Mouse (Mus musculus) myocyte (in vitro differentiated cells): ENCODE results near the gene Mrtfb. TPM values are rescaled to one million over a fixed set of nuclear protein-coding genes. Genes with fewer than 3 reads are reported as not detected.

Experiments used
- H3K27me3 ChIP-seq: one replicate; pipeline ENCODE4 v1.6.1; 2011; ENCODE audit not compliant: control insufficient read depth, insufficient read depth, insufficient read length
- H3K36me3 ChIP-seq: one replicate; pipeline ENCODE4 v1.6.1; 2011; ENCODE audit not compliant: control insufficient read depth, insufficient read depth
- H3K4me2 ChIP-seq: one replicate; pipeline ENCODE4 v1.6.1; 2011; ENCODE audit warnings: low read depth, control low read depth
- H3K4me3 ChIP-seq: one replicate; pipeline ENCODE4 v1.5.1; 2011; ENCODE audit warnings: mild to moderate bottlenecking, control low read depth, moderate library complexity
- H3K79me2 ChIP-seq: one replicate; pipeline ENCODE4 v1.6.1; 2011; ENCODE audit not compliant: control insufficient read depth, insufficient read depth
- H3ac ChIP-seq: one replicate; pipeline ENCODE4 v1.6.1; 2011; ENCODE audit not compliant: control insufficient read depth, insufficient read length
- CEBPB ChIP-seq: IDR thresholded peaks from 2 replicates; pipeline ENCODE4 v1.6.1; 2011; ENCODE audit warnings: mild to moderate bottlenecking, moderate library complexity; ENCODE audit not compliant: poor library complexity, insufficient read depth, severe bottlenecking
- E2F4 ChIP-seq: IDR thresholded peaks from one replicate; pipeline ENCODE4 v1.6.1; 2011; ENCODE audit warnings: mild to moderate bottlenecking, control low read depth, moderate library complexity; ENCODE audit not compliant: insufficient read depth
- MAX ChIP-seq: IDR thresholded peaks from one replicate; pipeline ENCODE4 v1.6.1; 2011; ENCODE audit warnings: low read depth, mild to moderate bottlenecking, control low read depth
- MYOD1 ChIP-seq, 3 experiments: IDR thresholded peaks; one replicate each; pipeline ENCODE4 v1.6.1; 2011; ENCODE audit warnings: control low read depth in 2 of 3, low read depth in 2 of 3, mild to moderate bottlenecking in 2 of 3, moderate library complexity in 1 of 3; ENCODE audit not compliant: insufficient read length in 2 of 3, control insufficient read depth in 1 of 3
- MYOG ChIP-seq, 3 experiments: IDR thresholded peaks; one replicate each; pipeline ENCODE4 v1.6.1; 2011; ENCODE audit warnings: control low read depth in 2 of 3, low read depth in 2 of 3, mild to moderate bottlenecking in 2 of 3; ENCODE audit not compliant: insufficient read length in 2 of 3, control insufficient read depth in 1 of 3, insufficient read depth in 1 of 3
- POLR2A ChIP-seq: IDR thresholded peaks from one replicate; pipeline ENCODE4 v1.6.1; 2011; ENCODE audit warnings: low read depth, mild to moderate bottlenecking, control low read depth, moderate library complexity; ENCODE audit not compliant: insufficient read length
- POLR2AphosphoS2 ChIP-seq: IDR thresholded peaks from one replicate; pipeline ENCODE4 v1.6.1; 2011; ENCODE audit warnings: low read depth, control low read depth; ENCODE audit not compliant: insufficient read length
- REST ChIP-seq: IDR thresholded peaks from one replicate; pipeline ENCODE4 v1.6.1; 2011; ENCODE audit warnings: mild to moderate bottlenecking, control low read depth, moderate library complexity; ENCODE audit not compliant: insufficient read depth, insufficient read length
- SRF ChIP-seq: IDR thresholded peaks from one replicate; pipeline ENCODE4 v1.6.1; 2011; ENCODE audit warnings: low read depth; ENCODE audit not compliant: control insufficient read depth, insufficient read length
- TCF12 ChIP-seq: IDR thresholded peaks from one replicate; pipeline ENCODE4 v1.6.1; 2011; ENCODE audit warnings: mild to moderate bottlenecking, control low read depth; ENCODE audit not compliant: poor library complexity, insufficient read depth, severe bottlenecking
- TCF3 ChIP-seq: IDR thresholded peaks from one replicate; pipeline ENCODE4 v1.6.1; 2011; ENCODE audit warnings: low read depth, control low read depth; ENCODE audit not compliant: insufficient read length
- USF1 ChIP-seq: IDR thresholded peaks from one replicate; pipeline ENCODE4 v1.6.1; 2011; ENCODE audit warnings: low read depth, mild to moderate bottlenecking, control low read depth, moderate library complexity
- polyA plus RNA-seq: library from polyadenylated mRNA; unstranded; fragments of >200 nt; fragmentation: generic; extraction: Trizol; gene quantifications from one replicate; pipeline ENCODE4 v1.2.1, GENCODE M21; 2012; ENCODE audit warnings: missing spikeins

The Mrtfb gene
- polyA plus RNA-seq, 1 experiment, result 5.2 TPM

DNA sequence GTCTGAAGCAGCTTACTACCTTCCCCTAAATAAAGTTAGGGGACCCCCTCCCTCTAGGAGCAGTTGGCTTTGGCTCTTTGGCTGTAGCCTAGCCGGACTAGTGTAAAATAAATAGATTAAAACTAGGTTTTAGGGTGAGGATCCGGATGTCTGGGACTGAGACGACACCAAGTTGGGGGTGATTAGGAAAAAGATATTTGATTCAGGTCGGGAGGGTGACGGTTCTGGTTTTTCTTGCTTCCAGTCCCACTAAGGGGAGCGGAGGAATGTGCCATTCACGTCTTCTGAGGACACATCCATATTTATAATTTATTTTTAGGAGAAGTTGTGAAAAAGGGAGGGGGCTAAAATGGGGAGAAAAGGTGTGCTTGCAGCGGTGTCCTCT, 192.4 kb downstream of the Mrtfb start:
- no peaks in the 10 kb centered on the region for H3K27me3 ChIP-seq
- peak overlapping the region; percentile 15 for H3K4me2 ChIP-seq
- TF ChIP-seq TCF3, result no peak
- no peak for TF ChIP-seq POLR2A
- no peak for TF ChIP-seq TCF12
- TF ChIP-seq CEBPB, result no peak
- TF ChIP-seq REST, result no peak
- TF ChIP-seq MAX, result no peak
- TF ChIP-seq MYOG (IDR thresholded peaks at IDR 0.05; ENCODE audit: control insufficient read depth in 1 of 3, insufficient read depth in 1 of 3, insufficient read length in 2 of 3, low read depth in 2 of 3), result no peak
- TF ChIP-seq POLR2AphosphoS2, result no peak
- TF ChIP-seq MYOD1 (IDR thresholded peaks at IDR 0.05; ENCODE audit: control insufficient read depth in 1 of 3, insufficient read length in 2 of 3, low read depth in 2 of 3), result no peak
- TF ChIP-seq USF1, result no peak
- no peak for TF ChIP-seq E2F4
- TF ChIP-seq SRF, result no peak
- H3K36me3 ChIP-seq, result no peaks in the 10 kb centered on the region
- no peaks in the 10 kb centered on the region for H3K79me2 ChIP-seq
- no peak overlapping the region for H3ac ChIP-seq
- peak overlapping the region; percentile 38 for H3K4me3 ChIP-seq

DNA sequence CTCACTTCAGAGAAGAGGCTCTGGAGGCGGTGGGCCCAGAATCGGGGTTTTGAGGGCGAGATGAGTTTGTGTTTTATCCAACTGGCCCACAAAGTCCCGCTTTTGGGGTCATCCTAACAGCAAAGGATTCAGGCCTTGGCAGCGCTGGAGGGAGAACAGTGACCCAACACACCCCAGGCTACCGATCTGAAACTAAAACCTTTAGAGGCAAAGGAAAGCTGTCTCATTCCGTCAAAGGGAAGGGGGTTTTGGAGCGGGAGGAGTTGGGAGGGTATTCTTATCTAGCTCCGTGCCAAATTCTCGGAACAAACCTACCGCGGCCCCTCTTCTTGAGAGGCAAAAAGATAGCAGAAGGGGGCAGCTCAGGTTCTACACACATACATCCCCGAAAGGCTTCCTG, 193.2 kb downstream of the Mrtfb start:
- Histone ChIP-seq H3K4me3 (no peak overlapping the region), H3K27me3 (no peaks in the 10 kb centered on the region), H3ac (no peak overlapping the region), H3K36me3 (no peaks in the 10 kb centered on the region), H3K79me2 (no peaks in the 10 kb centered on the region), H3K4me2 (no peak overlapping the region)
- TF ChIP-seq CEBPB (no peak), REST (no peak), E2F4 (no peak), SRF (no peak), MYOG (IDR thresholded peaks at IDR 0.05; ENCODE audit: control insufficient read depth in 1 of 3, insufficient read depth in 1 of 3, insufficient read length in 2 of 3, low read depth in 2 of 3) (no peak), POLR2AphosphoS2 (no peak), TCF12 (no peak)

DNA sequence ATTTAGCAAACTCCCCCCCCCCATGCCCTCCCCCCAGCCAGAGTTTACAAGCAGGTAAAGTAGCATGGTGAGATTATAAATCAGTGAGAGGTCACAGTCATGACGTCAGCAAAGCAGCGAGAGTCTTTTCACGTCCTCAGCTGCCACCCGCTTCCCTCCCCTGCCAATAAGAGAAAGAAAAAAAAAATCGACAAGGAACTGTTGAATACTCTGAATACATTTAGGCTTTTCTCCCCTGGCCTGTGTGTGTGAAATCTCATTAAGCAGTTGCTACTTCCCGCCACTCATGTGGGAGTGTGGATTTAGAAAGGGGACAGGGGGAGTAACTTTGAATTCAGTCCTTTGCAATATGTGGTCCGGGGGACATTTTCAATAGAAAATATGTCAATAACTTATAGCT, 194.6 kb downstream of the Mrtfb start:
- no peaks in the 10 kb centered on the region for H3K27me3 ChIP-seq
- H3ac ChIP-seq, result no peak overlapping the region
- no peak overlapping the region for H3K4me2 ChIP-seq
- H3K79me2 ChIP-seq, result no peaks in the 10 kb centered on the region
- H3K36me3 ChIP-seq, result no peaks in the 10 kb centered on the region
- no peak overlapping the region for H3K4me3 ChIP-seq
- no peak for TF ChIP-seq CEBPB
- TF ChIP-seq TCF12, result no peak
- TF ChIP-seq MYOD1 (IDR thresholded peaks at IDR 0.05; ENCODE audit: control insufficient read depth in 1 of 3, insufficient read length in 2 of 3, low read depth in 2 of 3), result no peak
- no peak for TF ChIP-seq MYOG (IDR thresholded peaks at IDR 0.05; ENCODE audit: control insufficient read depth in 1 of 3, insufficient read depth in 1 of 3, insufficient read length in 2 of 3, low read depth in 2 of 3)
- TF ChIP-seq POLR2AphosphoS2, result no peak
- TF ChIP-seq USF1, result no peak
- TF ChIP-seq E2F4, result no peak
- TF ChIP-seq SRF, result no peak
- no peak for TF ChIP-seq TCF3

DNA sequence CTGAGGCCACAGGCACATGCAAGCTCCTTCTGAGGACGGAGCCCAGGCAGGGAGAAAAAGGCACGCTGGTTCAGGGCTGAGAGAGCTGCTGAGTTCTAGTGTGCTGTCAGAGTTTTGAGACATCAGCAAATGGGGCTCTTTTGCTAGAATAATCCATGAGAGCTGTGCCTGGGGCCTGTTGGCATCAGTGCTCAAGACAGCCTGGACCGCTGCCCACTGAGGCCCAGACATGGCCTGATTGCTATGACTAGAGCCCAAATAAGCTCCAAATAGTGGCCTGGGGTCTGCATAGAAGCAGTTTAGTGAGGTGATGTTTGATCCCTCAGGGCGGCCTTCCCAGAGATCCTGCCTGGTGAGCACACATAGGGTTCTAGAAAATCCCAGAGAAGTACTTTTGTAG, 195.7 kb downstream of the Mrtfb start:
- Histone ChIP-seq H3K36me3 (no peaks in the 10 kb centered on the region), H3K4me3 (no peak overlapping the region), H3K27me3 (no peaks in the 10 kb centered on the region), H3ac (no peak overlapping the region), H3K4me2 (no peak overlapping the region), H3K79me2 (no peaks in the 10 kb centered on the region)
- TF ChIP-seq USF1, result no peak
- TF ChIP-seq SRF, result no peak
- TF ChIP-seq CEBPB, result no peak
- TF ChIP-seq MAX, result no peak
- no peak for TF ChIP-seq TCF12

DNA sequence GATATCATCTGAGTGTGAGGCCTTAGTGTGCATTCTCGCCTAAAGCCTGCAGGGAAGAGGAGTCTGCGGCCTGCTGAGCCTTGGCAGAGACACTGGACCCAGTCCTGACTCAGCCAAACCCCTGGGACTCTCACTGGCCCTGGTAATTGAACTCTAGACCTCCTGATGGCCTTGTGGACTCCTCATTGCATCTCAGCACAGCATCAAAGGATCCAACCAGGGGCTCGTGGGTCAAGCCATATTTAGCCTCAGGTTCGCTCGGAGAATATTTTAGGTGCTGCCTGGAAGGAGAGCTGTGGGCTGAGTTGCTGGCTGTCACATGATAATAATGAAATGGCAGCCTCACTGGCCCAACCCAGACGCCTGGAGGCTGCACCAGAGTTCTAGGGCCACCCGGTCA, 196.4 kb downstream of the Mrtfb start:
- Histone ChIP-seq H3K4me2 (no peak overlapping the region), H3K27me3 (no peaks in the 10 kb centered on the region), H3ac (no peak overlapping the region), H3K4me3 (no peak overlapping the region), H3K36me3 (no peaks in the 10 kb centered on the region), H3K79me2 (no peaks in the 10 kb centered on the region)
- TF ChIP-seq POLR2AphosphoS2, result no peak
- no peak for TF ChIP-seq MYOD1 (IDR thresholded peaks at IDR 0.05; ENCODE audit: control insufficient read depth in 1 of 3, insufficient read length in 2 of 3, low read depth in 2 of 3)
